Mouse (Mus musculus): ENCODE data around the gene Def6.

GRCm38 (mm10) chr17:28208314-28208612, 685 bp downstream of the Def6 start:
- no peak for TF ChIP-seq CTCF (IDR thresholded peaks at IDR 0.05; ENCODE audit: borderline replicate concordance, insufficient read depth, low read length)
- 0 out of 2 replicates have a peak, but pooled peaks have one; percentile 9 for TF ChIP-seq POLR2A (IDR thresholded peaks at IDR 0.05; ENCODE audit: low read depth, low read length)

Data from embryonic fibroblast, embryonic 13.5 days (primary cell).